Mouse (Mus musculus) urinary bladder, postnatal 36 days (tissue): ENCODE measurements around the gene Fam104a.
"Not testable (repeated sequence)": the region's sequence is repeated elsewhere in the genome, so short reads cannot be mapped to it uniquely, and the experiment has no call there.

Experiments used
- DNase-seq, 2 experiments: peaks; one replicate each; pipeline ENCODE4 v3.0.0; 2022; ENCODE audit warnings: low spot score in 2 of 2, mixed read lengths in 1 of 2

Gene Fam104a

DNA sequence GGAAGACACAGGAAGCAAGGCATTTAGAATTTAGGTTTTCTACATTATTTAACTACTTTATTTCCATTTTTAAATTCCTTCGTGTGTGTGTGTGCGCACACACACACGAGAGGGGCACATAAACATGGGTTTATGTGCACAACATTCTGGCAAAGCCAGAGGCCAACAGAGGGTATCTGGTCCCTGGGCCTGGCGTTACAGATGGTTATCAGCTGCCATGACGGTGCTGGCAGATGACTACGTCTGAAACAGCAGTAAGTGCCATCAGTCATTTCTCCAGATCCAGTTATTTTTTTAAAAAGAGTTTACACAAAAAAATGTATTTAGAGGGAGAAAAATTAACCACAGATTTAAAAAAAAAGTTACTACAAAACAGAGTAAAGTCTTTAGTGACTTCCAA lies 17.8 kb downstream of the Fam104a start:
- no peak for DNase-seq

DNA sequence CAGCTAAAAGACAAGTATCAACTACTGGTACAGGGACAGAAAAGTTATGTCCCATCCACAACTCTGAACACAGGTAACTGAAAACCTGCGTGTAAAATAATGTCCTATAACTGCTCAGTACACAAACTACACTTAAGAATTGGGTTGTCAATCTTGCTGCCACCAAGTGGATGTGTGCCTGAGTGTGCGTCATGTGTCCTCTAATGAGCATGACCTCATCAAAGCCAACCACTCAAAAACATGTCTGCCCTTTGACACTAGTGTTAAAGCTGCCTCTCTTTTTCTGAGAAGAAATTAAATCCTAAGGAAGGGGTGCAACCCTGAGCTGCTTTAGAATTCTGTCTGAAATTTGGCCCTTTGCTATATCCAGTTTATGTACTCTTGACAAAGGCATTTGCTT lies 19.7 kb downstream of the Fam104a start:
- DNase-seq: no peak

DNA sequence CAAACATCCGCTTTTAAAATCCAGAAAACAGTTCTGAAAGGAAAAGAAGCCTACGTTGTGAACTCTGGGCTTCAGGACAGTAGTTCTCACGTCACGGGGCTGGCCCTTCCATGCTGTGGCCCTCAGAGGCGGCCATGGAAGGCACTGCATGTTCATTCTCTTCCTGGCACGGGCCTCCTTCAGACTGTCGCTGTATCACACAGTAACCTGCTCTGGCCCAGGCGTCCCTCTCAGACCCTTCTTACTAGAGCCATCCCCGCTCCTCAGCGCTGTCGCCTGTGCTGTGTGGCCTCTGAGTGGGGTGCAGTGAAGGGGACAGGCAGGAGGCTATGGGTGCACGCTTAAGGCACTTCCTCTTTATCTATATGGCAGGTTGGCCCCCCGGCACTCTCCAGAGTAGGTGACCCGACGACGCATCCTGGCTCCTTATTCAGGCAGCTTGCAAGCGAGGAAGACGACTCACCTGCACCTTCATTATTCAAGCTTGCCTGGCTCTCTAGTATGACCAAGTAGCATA lies 22.1 kb downstream of the Fam104a start:
- no peak for DNase-seq

DNA sequence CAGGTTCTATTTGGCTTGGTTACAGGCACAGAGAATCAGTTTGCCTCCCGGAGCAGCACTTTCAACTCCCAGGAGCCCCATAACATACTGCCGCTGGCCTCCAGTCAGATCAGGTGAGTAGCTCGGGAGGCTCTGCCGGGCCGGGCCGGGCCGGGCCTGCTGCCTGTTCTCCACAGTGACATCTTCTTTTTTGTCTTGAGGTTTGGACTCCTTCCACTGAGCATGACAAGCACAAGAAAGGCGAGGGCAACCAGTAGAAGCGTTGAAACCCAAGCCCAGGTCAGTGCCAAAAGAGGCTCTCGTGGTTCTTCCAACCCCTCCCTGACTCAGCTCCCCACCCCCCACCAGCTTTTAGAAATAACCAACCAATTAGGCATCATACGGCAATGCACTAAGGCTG lies 23.0 kb downstream of the Fam104a start:
- DNase-seq: no peak

DNA sequence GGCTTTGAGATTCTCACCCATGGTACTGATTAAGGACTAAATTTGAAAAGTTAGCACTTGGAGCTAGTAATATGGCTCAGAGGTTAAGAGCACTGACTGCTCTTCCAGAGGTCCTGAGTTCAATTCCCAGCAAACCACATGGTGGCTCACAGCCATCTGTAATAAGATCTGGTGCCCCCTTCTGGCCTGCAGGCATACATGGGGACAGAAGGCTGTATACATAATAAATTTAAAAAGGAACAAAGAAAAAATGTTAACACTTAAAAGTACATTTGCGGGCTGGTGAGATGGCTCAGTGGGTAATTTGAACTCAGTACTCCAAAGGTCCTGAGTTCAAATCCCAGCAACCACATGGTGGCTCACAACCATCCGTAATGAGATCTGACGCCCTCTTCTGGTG lies 23.7 kb downstream of the Fam104a start:
- DNase-seq: not testable (repeated sequence)

DNA sequence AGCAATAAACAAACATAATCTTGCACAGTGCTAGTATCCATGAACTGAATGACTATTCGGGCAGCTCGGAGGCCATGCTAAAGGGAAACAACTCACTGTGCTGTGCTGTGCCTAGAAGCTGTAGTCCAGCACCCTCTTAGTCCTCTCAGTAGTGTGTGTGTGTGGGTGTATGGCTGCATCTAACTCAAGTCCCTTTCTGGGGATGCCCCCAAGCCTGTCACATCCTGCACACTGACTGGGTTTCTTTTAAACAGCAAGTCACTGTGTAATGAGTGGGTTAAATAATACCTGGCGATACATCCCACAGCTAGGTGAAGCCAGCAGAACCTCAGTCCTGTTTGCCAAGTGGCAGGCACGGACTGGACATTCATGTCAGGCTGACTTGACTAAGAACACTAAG lies 25.2 kb downstream of the Fam104a start:
- no peak for DNase-seq

DNA sequence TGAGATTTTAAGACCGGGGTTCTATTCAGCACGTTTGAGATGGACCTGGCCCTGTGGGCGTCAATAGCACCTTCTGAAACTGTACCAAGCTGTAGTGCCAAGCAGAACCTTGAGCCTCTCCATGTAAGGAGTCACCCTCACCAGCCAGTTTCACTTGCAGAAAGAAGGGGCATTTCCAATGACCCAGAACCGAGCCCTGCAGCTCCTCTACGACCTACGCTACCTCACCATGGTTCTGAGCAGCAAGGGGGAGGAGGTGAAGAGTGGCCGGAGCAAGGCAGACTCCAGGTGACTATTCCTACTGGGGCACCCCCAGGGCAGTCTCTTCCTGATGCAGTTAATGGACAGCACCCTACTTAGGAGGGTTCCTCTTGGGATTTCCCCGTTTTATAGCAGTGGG lies 25.6 kb downstream of the Fam104a start:
- no peak for DNase-seq

DNA sequence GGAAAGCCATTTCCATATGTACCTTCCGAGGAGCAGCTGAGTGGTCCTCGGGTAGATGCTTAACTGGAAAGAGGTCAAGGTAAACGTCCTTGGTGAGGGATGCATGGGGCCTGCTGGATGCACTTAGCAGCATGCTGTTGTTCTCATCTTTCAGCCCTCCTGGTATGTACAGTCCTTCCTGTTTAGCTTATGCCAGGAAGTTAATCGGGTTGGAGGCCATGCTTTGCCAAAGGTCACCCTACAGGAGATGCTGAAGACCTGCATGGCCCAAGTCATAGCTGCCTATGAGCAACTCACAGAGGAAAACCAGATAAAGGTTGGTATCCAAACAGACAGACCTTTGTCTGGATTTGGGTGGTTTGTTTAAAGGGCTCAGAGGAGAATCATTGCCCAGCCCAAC lies 26.7 kb downstream of the Fam104a start:
- no peak for DNase-seq

DNA sequence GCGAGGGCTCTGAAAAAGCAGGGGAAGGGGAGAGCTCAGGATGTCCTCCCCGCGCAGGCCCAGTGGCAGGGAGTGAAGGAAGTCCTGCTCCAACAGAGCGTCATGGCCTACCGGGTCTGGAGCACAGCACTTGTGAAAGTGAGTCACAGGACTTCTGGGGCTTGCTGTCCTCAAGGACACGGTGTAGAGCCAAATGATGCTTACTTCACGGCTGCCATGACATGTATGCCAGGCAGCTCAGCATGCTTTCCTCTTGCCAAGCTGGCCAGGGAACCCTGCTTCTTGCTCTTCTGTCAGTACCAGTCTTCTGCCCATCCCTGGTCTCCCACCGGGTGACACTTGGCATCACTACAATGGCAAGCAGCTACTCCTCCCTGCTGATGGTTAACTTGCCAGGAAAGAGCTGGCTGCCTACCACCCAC lies 27.4 kb downstream of the Fam104a start:
- DNase-seq: no peak

DNA sequence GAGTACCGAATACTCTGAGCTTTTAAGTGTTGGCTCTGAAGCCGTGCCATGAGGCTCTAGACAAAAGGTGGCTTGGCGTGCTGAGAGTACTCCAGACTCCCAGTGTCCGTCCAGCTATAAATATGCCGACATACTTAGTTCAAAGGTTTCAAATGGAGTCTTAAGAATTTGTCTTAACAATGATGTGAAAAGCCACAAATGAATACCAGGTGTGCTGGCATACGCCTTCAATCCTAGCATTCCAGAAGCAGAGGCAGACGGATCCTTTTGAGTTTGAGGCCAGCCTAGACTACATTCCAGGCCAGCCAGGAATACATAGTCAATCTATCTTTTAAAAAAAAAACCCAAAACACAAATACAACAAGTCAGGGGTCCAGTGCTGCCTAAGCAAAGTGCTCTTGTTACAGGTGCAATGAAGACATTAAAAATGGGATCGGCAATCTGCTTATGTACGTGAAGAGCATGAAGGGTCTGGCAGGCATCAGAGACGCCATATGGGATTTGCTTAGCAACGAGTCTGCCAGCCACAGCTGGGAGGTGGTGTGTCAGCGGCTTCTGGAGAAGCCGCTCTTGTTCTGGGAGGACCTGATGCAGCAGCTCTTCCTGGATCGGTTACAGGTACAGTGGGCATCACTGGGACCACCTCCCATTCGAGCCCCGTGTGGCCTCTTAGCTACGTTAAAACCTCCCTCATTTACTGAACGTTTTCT lies 29.2 kb downstream of the Fam104a start:
- no peak for DNase-seq

DNA sequence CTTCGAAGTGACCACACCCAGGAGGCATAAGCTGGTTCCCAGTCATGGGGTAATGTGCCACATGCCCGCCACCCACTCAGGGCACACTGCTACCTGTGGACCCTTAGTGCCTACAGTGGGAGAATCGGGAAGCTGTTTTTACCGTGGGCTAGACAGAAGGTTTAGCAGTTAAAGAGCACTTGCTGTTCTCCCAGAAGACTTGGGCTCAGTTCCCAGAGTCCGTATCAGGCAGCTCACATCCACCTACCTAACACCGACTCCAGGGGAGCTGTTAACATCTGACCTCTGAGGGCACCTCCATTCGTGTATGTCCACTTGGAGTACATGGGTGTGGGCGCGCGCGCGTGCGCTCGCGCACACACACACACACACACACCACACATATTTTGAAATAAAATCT lies 29.9 kb downstream of the Fam104a start:
- no peak for DNase-seq

DNA sequence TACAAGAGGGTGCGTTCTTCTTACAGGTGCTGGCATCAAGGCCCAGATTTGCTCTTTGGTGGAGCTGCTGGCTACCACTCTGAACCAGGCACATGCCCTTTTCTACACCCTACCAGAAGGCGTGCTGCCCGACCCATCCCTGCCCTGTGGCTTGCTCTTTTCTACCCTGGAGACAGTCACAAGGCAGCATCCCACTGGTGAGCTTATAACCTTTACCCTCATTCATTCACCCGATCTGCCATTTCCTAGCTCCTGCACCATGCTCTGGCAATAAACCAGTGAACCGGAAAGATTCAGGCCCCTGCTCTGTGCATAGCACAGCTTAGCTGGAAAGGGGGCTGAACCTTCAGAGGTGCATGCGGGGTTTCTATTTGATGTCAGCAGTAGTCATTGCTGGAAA lies 31.4 kb downstream of the Fam104a start:
- no peak for DNase-seq

DNA sequence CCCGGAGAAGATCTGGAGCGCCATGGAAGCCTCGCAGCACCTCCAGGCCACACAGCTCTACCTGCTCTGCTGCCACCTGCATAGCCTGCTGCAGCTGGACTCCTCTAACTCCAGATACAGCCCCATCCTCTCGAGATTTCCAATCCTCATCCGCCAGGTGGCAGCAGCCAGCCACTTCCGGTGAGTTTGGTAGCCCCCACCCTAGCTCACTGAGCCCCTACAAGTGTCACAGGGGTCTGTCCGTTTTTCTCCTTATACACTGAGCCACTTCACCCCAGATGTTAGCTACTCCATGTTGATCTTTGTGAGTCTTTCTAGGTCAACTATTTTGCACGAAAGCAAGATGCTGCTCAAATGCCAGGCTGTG lies 32.1 kb downstream of the Fam104a start:
- DNase-seq: no peak

DNA sequence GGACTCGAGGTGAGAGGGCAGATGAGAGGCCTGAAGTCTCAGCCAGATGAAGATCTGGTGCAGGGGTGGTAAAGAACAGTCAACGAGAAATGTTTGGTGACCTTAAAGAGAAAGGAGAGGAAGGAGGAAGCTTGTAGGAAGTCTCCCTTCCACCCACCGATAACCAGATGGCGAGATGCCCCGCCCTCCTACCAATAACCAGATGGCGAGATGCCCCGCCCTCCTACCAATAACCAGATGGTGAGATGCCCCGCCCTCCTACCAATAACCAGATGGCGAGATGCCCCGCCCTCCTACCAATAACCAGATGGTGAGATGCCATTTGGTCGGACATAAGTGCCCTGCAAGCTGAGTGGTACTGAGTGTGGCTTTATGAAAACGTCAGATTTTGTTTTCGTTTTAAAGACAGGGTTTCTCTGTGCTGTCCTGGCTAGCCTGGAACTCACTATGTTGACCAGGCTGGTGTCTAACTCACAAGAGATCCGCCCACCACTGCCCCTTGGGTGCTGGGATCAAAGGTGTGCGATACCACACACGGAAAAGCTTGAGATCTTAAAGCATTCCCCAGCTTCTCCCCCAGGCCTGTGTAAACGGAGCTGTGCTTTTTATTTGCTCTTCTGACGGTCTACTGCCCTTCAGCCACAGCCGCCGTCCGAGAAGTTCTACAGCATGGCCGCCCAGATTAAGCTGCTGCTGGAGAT lies 32.6 kb downstream of the Fam104a start:
- no peak for DNase-seq

DNA sequence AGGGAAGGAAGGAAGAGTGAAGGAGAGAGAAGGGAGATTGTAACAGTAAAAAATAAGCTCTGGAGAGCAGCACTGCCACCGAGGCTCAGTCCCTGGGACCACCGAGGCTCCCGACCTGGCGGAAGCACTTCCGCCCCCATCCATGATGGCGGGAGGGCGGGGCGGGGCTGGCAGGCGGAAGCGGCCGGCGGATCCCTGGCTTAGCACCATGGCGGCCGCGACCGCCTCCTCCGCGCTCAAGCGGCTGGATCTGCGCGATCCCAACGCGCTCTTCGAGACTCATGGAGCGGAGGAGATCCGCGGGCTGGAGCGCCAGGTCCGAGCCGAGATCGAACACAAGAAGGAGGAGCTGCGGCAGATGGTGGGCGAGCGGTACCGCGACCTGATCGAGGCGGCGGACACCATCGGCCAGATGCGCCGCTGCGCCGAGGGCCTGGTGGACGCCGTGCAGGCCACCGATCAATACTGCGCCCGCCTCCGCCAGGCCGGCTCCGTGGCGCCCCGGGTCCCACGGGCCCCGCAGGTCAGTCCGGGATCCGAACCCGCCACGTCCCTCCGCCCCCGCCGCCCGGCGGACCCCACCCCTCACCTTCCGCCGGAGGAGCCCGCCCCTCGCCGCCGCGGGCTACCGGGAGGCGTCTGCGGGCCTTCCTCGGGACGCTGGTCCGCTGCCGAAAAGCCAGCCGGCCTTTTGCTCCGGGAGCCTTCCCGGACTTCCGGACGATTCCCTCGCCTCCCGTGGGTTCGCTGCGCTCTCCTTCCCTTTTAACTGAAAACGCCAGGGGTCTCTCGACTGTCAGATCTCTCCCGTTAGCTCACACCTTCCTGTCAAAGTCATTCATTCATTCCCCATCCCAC lies 34.4 kb downstream of the Fam104a start, which contains the start of gene Slc39a11:
Slc39a11 (minus strand) TSS at position 727 of the 858 bp plus-strand sequence.
- DNase-seq: peak; percentile 57 to 58

DNA sequence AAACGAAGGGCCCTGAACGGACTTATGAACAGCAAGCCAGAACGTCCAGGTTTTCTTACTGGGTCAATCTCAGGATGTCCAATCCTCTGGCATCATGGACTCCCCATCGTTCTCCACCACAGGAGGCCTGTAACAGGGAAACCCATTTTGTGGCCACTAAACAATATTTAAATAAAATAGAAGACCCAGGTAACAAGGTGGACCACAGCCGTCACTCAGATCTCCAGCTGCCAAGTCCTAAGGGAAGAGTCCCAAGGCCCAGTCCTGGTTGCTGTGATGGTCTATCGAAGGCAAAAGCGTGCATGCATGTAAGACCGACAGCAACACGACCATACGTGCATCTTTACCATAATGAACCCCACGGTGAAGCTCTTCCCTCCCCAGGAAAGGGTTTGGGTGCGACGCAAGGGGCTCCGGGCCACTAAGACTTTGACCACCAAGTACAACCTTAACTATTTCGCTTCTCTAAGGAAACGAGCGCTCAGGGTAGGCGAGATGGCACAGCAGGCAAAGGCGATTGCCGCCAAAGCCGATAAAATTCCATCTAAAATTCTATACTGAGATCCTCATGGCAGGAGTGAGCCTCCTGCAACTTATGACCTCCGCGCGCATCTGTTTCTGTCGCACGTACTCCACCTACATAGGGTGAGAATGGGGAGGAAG lies 35.1 kb downstream of the Fam104a start, which contains the start of gene Cog1:
Cog1 (plus strand) TSS at position 480 of the 663 bp plus-strand sequence.
- DNase-seq: no peak

DNA sequence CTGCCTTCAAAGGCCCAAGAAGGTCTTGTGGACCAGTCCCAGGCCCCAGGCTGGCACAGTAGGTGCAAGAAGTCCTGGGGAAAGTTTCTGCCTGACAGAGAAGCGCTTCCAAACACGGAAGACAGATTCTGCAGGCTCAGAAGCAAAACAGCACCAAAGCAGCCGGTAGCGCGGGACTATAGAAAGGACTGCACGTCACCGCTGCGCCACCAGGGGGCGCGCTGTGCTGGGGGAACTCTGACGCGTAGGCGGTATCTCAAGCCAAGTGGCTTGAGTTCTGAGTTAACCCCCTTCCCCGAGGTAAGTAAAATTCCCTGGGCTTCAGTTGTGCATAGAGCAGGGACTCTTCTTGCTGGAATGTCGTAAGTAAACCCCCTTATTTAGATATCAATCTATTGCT lies 35.8 kb downstream of the Fam104a start:
- DNase-seq: peak; percentile 68 to 78

DNA sequence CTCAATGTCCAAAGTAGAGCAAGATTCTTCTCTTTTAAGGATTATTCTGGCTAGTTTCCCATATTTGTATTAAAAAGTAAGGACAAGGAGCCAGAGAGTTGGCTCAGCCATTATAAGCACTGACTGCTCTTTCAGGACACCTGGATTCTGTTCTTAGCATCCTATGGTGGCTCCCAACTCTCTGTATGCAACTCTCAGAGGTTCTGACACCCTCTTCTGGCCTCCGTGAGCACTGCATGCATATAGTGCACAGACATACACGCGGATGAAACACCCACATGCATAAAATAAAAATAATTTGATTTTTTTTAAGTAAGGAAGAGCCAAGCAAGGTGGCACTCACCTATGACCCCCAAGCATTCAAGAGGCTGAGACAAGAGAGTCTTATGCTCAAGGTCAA lies 38.8 kb downstream of the Fam104a start:
- no peak for DNase-seq

DNA sequence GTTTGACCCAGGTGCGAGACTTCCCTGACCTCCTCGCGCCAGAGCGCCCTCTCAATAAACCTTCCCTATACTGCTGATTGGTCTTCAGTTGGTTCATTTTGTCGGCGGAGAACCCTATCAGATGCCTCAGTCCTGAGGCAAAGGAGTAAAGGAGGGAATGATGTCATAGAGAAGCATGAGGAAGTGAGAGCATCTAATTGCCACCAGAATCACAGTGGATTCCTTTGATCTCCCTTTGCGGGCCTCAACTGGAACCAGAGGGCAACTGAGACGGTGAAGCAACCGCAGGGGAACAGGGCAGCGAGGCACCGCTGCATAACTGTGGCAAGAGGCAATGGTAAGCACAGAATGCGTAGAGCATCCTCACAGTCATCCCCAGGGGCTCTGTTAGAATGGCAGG lies 45.3 kb downstream of the Fam104a start:
- DNase-seq: no peak

DNA sequence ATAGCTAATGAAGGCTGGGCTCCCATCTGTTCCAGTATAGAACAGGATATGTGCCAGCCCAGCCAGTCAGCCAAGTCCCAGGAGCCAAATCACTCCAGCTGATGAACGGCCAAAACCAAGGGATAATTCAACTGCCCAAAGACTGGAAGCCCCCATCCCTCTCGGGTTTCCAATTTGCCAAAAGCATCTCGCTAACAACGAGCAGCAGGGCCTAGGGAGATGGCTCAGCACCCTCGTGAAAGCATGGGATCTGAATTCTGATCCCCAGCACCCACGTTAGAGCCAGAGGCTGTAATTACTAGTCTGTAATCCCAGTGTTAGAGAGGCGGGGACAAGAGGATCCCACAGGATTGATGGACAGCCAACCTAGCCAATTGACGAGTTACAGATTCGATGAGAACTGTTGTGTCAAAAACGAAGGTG lies 49.2 kb downstream of the Fam104a start:
- DNase-seq: no peak

DNA sequence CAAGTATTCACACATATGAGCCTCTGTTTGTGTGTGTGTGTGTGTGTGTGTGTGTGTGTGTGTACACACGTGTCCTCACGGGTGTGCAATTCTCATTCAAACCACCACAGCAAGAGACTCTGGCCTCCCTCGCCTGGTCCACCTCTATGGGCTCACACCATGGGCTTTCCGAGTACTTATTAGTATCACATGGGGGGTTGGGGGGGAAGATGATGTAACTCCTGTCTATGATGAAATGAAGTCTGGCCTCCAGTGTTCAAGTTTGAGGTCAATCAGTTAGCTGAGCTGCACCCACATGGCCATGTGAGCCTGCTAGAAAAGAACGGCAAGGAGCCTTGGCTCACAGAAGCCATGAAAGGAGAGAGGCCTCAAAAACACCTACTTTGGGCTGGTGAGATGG lies 50.6 kb downstream of the Fam104a start:
- no peak for DNase-seq

DNA sequence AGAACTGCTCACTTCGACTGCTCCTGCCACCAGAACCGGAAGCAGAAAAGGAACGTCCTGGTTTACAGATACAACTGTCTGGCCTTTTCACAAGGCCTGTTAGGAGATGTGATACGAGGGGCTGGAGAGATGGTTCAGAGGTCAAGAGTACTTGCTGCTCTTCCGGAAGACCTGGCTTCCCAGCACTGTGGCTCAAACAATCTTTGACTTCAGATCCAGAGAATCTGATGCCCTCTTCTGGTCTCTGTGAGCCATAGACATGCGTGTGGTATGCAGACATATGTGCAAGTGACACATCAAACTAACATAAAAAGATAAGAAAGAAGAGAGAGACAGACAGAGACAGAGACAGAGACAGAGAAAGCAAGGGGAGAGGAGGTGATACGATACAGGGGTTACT lies 51.7 kb downstream of the Fam104a start:
- no peak for DNase-seq
